Mouse (Mus musculus): ENCODE measurements around the gene Hoxd12. TPM values are rescaled to one million over a fixed set of nuclear protein-coding genes. Genes with fewer than 3 reads are reported as not detected.

Hoxd12 gene
- polyA plus RNA-seq, 1 experiment from 2014 or later: not detected

DNA sequence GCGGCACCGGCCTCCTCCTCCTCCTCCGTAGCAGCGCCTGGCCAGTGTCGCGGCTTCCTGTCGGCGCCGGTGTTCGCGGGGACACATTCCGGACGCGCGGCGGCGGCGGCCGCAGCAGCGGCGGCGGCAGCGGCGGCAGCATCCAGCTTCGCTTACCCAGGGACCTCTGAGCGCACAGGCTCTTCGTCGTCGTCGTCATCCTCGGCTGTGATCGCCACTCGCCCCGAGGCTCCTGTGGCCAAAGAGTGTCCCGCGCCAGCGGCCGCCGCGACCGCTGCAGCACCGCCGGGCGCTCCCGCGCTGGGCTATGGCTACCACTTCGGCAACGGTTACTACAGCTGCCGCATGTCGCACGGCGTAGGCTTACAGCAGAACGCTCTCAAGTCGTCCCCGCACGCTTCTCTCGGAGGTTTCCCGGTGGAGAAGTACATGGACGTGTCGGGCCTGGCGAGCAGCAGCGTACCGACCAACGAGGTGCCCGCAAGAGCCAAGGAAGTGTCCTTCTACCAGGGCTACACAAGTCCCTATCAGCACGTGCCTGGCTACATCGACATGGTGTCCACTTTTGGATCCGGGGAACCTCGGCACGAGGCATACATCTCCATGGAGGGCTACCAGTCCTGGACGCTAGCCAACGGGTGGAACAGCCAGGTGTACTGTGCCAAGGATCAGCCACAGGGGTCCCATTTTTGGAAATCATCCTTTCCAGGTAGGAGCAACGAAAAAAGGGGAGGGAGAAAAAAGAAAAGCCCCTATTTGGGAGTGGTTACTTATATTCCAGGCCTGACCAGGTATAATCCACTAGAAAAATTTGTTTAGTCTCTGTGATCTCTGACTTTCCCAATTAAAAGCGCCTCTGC lies 6.2 kb upstream of the Hoxd12 start:
- Histone ChIP-seq H3K4me3 (peak overlapping the region; percentile 21), H3K27ac (replicated peaks) (no peak overlapping the region), H3K9ac (replicated peaks) (no peak overlapping the region), H3K36me3 (no peaks in the 10 kb centered on the region), H3K4me2 (replicated peaks) (peak overlapping the region; percentile 48), H3K27me3 (peaks cover 96% of the 10 kb centered on the region), H3K4me1 (peaks cover 17% of the 10 kb centered on the region), H3K9me3 (no peaks in the 10 kb centered on the region)
- WGBS: 1% methylated on average over 60 of the region's 74 CpGs
- ATAC-seq (replicated peaks): no peak; the same call in 1 of the 2 replicates

DNA sequence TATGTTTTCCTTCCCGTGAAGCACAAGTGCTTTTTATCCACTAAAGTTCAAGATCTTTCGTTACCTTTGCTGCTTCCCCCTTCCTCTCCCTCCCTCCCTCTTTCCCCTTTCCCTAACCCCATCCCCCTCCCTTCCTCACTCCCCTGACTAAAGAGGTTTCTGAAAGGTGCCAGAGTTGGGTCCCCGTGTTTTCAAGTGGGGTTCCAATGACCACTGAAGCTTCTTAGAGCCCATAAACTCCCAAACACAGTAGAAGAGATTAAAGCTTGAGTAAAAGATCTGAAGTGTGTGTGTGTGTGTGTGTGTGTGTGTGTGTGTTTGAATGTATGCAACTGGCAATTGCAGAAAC lies 5.6 kb upstream of the Hoxd12 start:
- no peaks in the 10 kb centered on the region for H3K36me3 ChIP-seq
- no peaks in the 10 kb centered on the region for H3K9me3 ChIP-seq
- H3K27me3 ChIP-seq: peaks cover 96% of the 10 kb centered on the region
- peaks cover 17% of the 10 kb centered on the region for H3K4me1 ChIP-seq
- no peak overlapping the region for H3K9ac ChIP-seq (replicated peaks)
- ATAC-seq (replicated peaks): no peak
- 4% methylated on average over 3 of the region's 3 CpGs for WGBS
- H3K27ac ChIP-seq (replicated peaks): no peak overlapping the region
- no peak overlapping the region for H3K4me3 ChIP-seq
- no peak overlapping the region for H3K4me2 ChIP-seq (replicated peaks)

- Histone ChIP-seq H3K9me3 (no peaks in the 10 kb centered on the region), H3K36me3 (no peaks in the 10 kb centered on the region), H3K9ac (replicated peaks) (no peak overlapping the region), H3K4me1 (peaks cover 17% of the 10 kb centered on the region), H3K27me3 (peaks cover 96% of the 10 kb centered on the region), H3K4me3 (no peak overlapping the region), H3K27ac (replicated peaks) (no peak overlapping the region), H3K4me2 (replicated peaks) (no peak overlapping the region)
- no peak for ATAC-seq (replicated peaks)
- under 1% methylated on average over 14 of the region's 14 CpGs for WGBS
These were observed 5.1 kb upstream of the Hoxd12 start for GRCm38 (mm10) chr2:74669650-74670235.

- ATAC-seq (replicated peaks): no peak
- H3K27me3 ChIP-seq: peaks cover 97% of the 10 kb centered on the region
These were observed 4.1 kb upstream of the Hoxd12 start for GRCm38 (mm10) chr2:74670632-74671188.

GRCm38 (mm10) chr2:74671847-74672246 lies 3.0 kb upstream of the Hoxd12 start:
- Histone ChIP-seq H3K4me1 (peaks cover 17% of the 10 kb centered on the region), H3K27me3 (peaks cover 99% of the 10 kb centered on the region), H3K27ac (replicated peaks) (no peak overlapping the region), H3K9ac (replicated peaks) (no peak overlapping the region), H3K4me3 (no peak overlapping the region), H3K9me3 (no peaks in the 10 kb centered on the region), H3K36me3 (no peaks in the 10 kb centered on the region), H3K4me2 (replicated peaks) (no peak overlapping the region)
- no peak for ATAC-seq (replicated peaks)
- 6% methylated on average over 5 of the region's 5 CpGs for WGBS

More at GRCm38 (mm10) chr2:74670632-74671188, 4.1 kb upstream of the Hoxd12 start:
- no peaks in the 10 kb centered on the region for H3K9me3 ChIP-seq
- H3K4me3 ChIP-seq: no peak overlapping the region
- no peak overlapping the region for H3K27ac ChIP-seq (replicated peaks)
- 1% methylated on average over 3 of the region's 3 CpGs for WGBS
- no peaks in the 10 kb centered on the region for H3K36me3 ChIP-seq
- H3K4me2 ChIP-seq (replicated peaks): no peak overlapping the region
- peaks cover 17% of the 10 kb centered on the region for H3K4me1 ChIP-seq
- no peak overlapping the region for H3K9ac ChIP-seq (replicated peaks)

GRCm38 (mm10) chr2:74672481-74673362 lies 2.1 kb upstream of the Hoxd12 start:
- WGBS: 2% methylated on average over 40 of the region's 40 CpGs
- Histone ChIP-seq H3K4me2 (replicated peaks) (peak overlapping the region; percentile 39), H3K27ac (replicated peaks) (no peak overlapping the region), H3K4me1 (peaks cover 16% of the 10 kb centered on the region), H3K9me3 (no peaks in the 10 kb centered on the region), H3K27me3 (peaks cover 99% of the 10 kb centered on the region), H3K4me3 (peak overlapping the region; percentile 27), H3K36me3 (no peaks in the 10 kb centered on the region), H3K9ac (replicated peaks) (no peak overlapping the region)
- ATAC-seq (replicated peaks): peak; percentile 55; the same call in 1 of the 2 replicates

DNA sequence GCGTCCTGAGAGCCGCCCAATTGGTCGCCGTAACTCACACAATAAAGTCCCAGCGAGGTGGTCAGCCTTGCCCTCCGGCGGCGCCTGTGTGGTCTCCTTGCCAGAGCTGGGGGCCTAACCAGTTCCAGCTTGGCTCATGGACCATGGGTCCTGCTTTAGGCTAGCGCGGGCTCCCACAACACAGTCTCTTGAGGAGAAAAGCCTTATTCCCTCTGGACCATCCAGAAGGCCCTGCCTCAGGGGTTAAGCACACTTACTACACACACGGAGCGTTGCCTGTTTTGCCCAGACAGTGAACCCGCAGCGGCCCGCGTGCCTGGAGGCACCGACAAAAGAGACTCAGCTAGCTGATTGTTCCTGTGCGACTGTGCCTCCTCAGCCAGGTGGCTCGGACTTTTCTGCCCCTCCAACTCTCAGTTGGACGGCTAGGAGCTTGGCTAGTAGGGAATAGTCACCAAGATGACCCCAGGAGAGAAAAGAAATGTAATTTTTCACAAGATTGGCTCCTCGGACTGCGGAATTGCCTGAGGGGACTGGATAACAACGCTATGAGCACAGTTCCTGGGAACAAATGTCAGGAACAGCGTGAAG lies 883 bp upstream of the Hoxd12 start:
- Histone ChIP-seq H3K9me3 (no peaks in the 10 kb centered on the region), H3K4me1 (peaks cover 5% of the 10 kb centered on the region; the same call in 1 of the 2 replicates), H3K4me2 (replicated peaks) (no peak overlapping the region), H3K27ac (replicated peaks) (no peak overlapping the region), H3K4me3 (no peak overlapping the region), H3K36me3 (no peaks in the 10 kb centered on the region), H3K9ac (replicated peaks) (no peak overlapping the region), H3K27me3 (peaks cover 99% of the 10 kb centered on the region)
- 2% methylated on average over 24 of the region's 24 CpGs for WGBS
- no peak for ATAC-seq (replicated peaks)

- H3K27ac ChIP-seq (replicated peaks): no peak overlapping the region
- H3K27me3 ChIP-seq: peaks cover 99% of the 10 kb centered on the region
- peaks cover 8% of the 10 kb centered on the region; the same call in 1 of the 2 replicates for H3K4me1 ChIP-seq
- H3K9ac ChIP-seq (replicated peaks): no peak overlapping the region
- 5% methylated on average over 24 of the region's 24 CpGs for WGBS
- no peak overlapping the region for H3K4me2 ChIP-seq (replicated peaks)
- no peaks in the 10 kb centered on the region for H3K36me3 ChIP-seq
- ATAC-seq (replicated peaks): no peak
- H3K4me3 ChIP-seq: no peak overlapping the region
- no peaks in the 10 kb centered on the region for H3K9me3 ChIP-seq
These were observed 961 bp downstream of the Hoxd12 start for GRCm38 (mm10) chr2:74675666-74676282.

DNA sequence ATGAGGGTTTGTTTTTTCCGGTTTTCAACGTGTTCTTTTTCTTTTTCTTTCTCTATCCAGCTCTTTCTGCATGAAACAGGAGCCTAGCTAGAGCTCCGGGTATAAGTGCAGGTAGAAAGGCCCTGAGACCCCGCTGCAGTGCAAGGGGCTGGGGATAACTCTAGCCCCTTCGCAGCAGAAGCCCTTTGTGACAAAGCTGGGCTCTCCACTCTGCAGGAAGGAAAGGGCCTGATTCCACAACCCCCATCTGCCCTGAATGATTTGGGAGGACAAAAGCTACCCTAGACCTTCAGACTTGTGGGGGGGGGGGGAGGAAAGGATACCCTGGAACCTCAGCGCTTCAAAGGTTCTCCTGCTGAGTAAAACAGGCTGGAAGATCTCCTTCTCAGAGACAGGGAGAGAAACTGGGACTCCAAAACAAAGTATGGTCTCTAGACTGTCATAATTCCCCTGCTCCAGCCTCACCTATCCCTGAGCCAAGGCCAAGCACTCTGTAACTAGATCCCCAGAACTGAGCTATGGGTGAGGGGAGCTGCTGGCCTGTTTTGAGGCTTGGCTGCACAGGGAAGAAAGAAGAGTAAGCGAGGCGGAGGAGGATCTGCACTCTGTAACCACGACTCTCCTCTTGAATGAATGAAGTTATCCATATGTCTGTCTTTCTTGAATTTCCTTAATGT lies 1.7 kb downstream of the Hoxd12 start:
- no peak overlapping the region for H3K4me2 ChIP-seq (replicated peaks)
- no peak overlapping the region for H3K9ac ChIP-seq (replicated peaks)
- H3K27ac ChIP-seq (replicated peaks): no peak overlapping the region
- H3K9me3 ChIP-seq: no peaks in the 10 kb centered on the region
- peaks cover 8% of the 10 kb centered on the region; the same call in 1 of the 2 replicates for H3K4me1 ChIP-seq
- H3K4me3 ChIP-seq: no peak overlapping the region
- ATAC-seq (replicated peaks): no peak
- WGBS: 3% methylated on average over 9 of the region's 9 CpGs
- peaks cover 99% of the 10 kb centered on the region for H3K27me3 ChIP-seq
- H3K36me3 ChIP-seq: no peaks in the 10 kb centered on the region

DNA sequence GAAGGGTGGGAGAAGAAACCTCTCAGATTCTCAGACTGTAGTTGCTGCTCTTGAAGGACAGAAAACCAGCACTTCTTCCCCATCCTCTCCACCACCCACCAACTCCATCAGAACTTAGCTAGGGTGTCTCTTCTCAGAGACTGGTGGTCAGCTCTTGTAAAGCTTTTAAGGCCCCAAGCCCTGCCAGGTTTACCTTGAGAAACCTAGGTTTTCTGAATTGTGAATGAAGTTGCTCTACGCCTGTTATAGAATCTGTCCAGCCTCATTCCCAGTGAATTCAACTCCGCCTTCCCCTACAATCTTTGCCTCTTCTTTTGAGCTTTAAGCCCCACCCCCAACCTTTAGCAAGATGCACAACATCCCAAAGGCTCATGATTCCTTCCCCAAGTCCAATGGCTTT lies 2.3 kb downstream of the Hoxd12 start:
- H3K9ac ChIP-seq (replicated peaks): no peak overlapping the region
- no peaks in the 10 kb centered on the region for H3K36me3 ChIP-seq
- no peak overlapping the region for H3K4me2 ChIP-seq (replicated peaks)
- no peak overlapping the region for H3K27ac ChIP-seq (replicated peaks)
- 5% methylated on average over 2 of the region's 2 CpGs for WGBS
- no peaks in the 10 kb centered on the region for H3K9me3 ChIP-seq
- H3K27me3 ChIP-seq: peaks cover 99% of the 10 kb centered on the region
- H3K4me3 ChIP-seq: no peak overlapping the region
- H3K4me1 ChIP-seq: peaks cover 13% of the 10 kb centered on the region
- no peak for ATAC-seq (replicated peaks)

Measured in forebrain, embryonic 15.5 days (tissue).